Comparison of ENCODE assay signal across 9 mouse cellular contexts in genomic region chr1:91057311-91058245, GRCm38 (mm10). TPM values are rescaled to one million over a fixed set of nuclear protein-coding genes. Genes with fewer than 3 reads are reported as not detected.
DNase-seq lines count a peak whose midpoint lies in the region; ATAC-seq lines count a peak whose summit lies in the region.
"Had no signal": no experiment of that assay in that cellular context is flagged by ENCODE, and none has a peak within 500 bp of the region (broad histone marks: within the 10 kb centered on the region; RNA-seq: fewer than 3 reads in every experiment).

No protein-coding gene starts in this region.

- ATAC-seq in CD4-positive, CD25-positive, alpha-beta regulatory T cell, adult 4 months: peak; percentile 63
- ATAC-seq in neutrophil, adult 5-6 weeks (ENCODE audit: extremely low read depth, insufficient number of reproducible peaks, low FRiP score, poor library complexity, severe bottlenecking): peak; percentile 40
- ATAC-seq: midbrain, embryonic 16.5 days had no signal

- WGBS in limb, embryonic 10.5 days: 71% methylated on average over 18 of the region's 18 CpGs

- no peaks in the 10 kb centered on the region for H3K9me3 ChIP-seq in limb, embryonic 10.5 days (replicated peaks)

- no peak overlapping the region for H3K4me3 ChIP-seq in limb, embryonic 10.5 days

- peaks cover 86% of the 10 kb centered on the region for H3K4me1 ChIP-seq in limb, embryonic 10.5 days

- no peaks in the 10 kb centered on the region for H3K36me3 ChIP-seq in limb, embryonic 10.5 days

- H3K27me3 ChIP-seq in limb, embryonic 10.5 days (ENCODE audit: low read depth, poor library complexity, severe bottlenecking): no peaks in the 10 kb centered on the region

- DNase-seq in 3T3-L1 (ENCODE audit: low read depth, low spot score): peak; percentile 73
- peak; percentile 94 for DNase-seq in induced T-regulatory cell, adult 2 months (ENCODE audit: low read depth)
- DNase-seq in kidney, adult 8-10 months: no peak
- no peak for DNase-seq in adrenal gland, postnatal 25 days
- no peak for DNase-seq in limb, embryonic 10.5 days (ENCODE audit: low spot score)
- DNase-seq in adrenal gland, postnatal 10 days: no peak

- H3K27ac ChIP-seq in limb, embryonic 10.5 days: no peak overlapping the region

RNA-seq across cellular contexts. Expression of gene Lrrfip1, which starts 59.0 kb away (rescaled TPM):
- polyA plus RNA-seq in CD4-positive, CD25-positive, alpha-beta regulatory T cell, adult 4 months (2017; shearing (Covaris generic)): 100 to 1,000 TPM; 175 to 217 TPM
- 247 and 262 TPM in 2 replicates for total RNA-seq in neutrophil, adult 5-6 weeks (2017)
- total RNA-seq in adrenal gland, postnatal 25 days (2021): 67.6 and 69.4 TPM in 2 replicates
- polyA plus RNA-seq in limb, embryonic 10.5 days (2016; fragmentation: Nextera tagmentation; extraction: Ambion mirVana): 21.2 and 21.7 TPM in 2 replicates
- total RNA-seq in adrenal gland, postnatal 10 days (2021): 10 to 100 TPM; 42.7 to 57.2 TPM

Comparison
In these comparisons a context has a peak if more than half of its experiments do, and no peak if none do; other contexts are left out.
1. DNase-seq: peak in 3T3-L1 (single experiment) and induced T-regulatory cell, adult 2 months (single experiment); none in kidney, adult 8-10 months (0 of 2), adrenal gland, postnatal 25 days (single experiment), limb, embryonic 10.5 days (single experiment) and adrenal gland, postnatal 10 days (single experiment).